Mouse (Mus musculus): ENCODE data around the gene Gm13276. TPM values are rescaled to one million over a fixed set of nuclear protein-coding genes. Genes with fewer than 3 reads are reported as not detected.
"Not testable (repeated sequence)": the region's sequence is repeated elsewhere in the genome, so short reads cannot be mapped to it uniquely, and the experiment has no call there.

Gm13276 gene
- polyA plus RNA-seq, 1 experiment from 2014 or later = not detected

- ATAC-seq (ENCODE audit: low FRiP score, low TSS enrichment) (no peak), DNase-seq (peak; percentile 59)
- no peak overlapping the region for H3K9ac ChIP-seq (replicated peaks; ENCODE audit: low read length)
- no peaks in the 10 kb centered on the region for H3K4me1 ChIP-seq (ENCODE audit: control insufficient read depth, insufficient read depth, low read length)
- H3K9me3 ChIP-seq (ENCODE audit: control insufficient read depth, low read length) = no peaks in the 10 kb centered on the region
- H3K27me3 ChIP-seq (ENCODE audit: control insufficient read depth, insufficient read depth, low read length) = no peaks in the 10 kb centered on the region
- no peak overlapping the region for H3K4me3 ChIP-seq (replicated peaks; ENCODE audit: low read depth, low read length)
- H3K36me3 ChIP-seq (ENCODE audit: control insufficient read depth, insufficient read depth, low read length) = no peaks in the 10 kb centered on the region
- WGBS = 26% methylated on average over 4 of the region's 4 CpGs
- no peak overlapping the region for H3K4me2 ChIP-seq (ENCODE audit: low read length)
- no peak overlapping the region for H3K27ac ChIP-seq (replicated peaks; ENCODE audit: low read depth, low read length)
Measured at GRCm38 (mm10) chr4:88830523-88830922, 45.0 kb downstream of the Gm13276 start.

DNA sequence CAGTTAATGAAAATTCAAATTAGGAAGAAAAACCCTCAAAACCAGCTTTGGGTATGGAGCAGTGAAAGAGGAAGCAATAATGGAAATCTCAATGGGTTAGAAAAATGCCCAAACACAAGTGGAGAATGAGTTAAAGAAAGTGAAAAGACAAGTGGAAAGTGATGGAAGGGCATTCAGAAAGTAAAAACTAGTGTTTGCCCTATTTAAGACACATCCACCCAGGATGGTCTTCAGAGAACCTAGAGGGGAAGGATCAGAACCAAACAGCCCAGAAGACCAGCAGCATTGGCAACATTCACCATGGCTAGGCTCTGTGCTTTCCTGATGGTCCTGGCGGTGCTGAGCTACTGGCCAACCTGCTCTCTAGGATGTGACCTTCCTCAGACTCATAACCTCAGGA, 49.7 kb downstream of the Gm13276 start, which contains the start of gene Ifna5:
TSS of gene Ifna5 (plus strand) at position 301 of the 400 bp plus-strand sequence.
- H3K27me3 ChIP-seq (ENCODE audit: control insufficient read depth, insufficient read depth, low read length); H3K4me1 ChIP-seq (ENCODE audit: control insufficient read depth, insufficient read depth, low read length); H3K9me3 ChIP-seq (ENCODE audit: control insufficient read depth, low read length); H3K4me2 ChIP-seq (ENCODE audit: low read length); H3K9ac ChIP-seq (replicated peaks; ENCODE audit: low read length); H3K27ac ChIP-seq (replicated peaks; ENCODE audit: low read depth, low read length); H3K4me3 ChIP-seq (replicated peaks; ENCODE audit: low read depth, low read length); H3K36me3 ChIP-seq (ENCODE audit: control insufficient read depth, insufficient read depth, low read length); ATAC-seq (ENCODE audit: low FRiP score, low TSS enrichment); DNase-seq: not testable (repeated sequence)
- WGBS = 79% methylated on average over 1 of the region's 1 CpGs

Other genes starting within 250 kb of the Gm13276 start
- gene Ifna15, start 227.5 kb upstream of the Gm13276 start, polyA plus RNA-seq (2014; fragmentation: Nextera tagmentation; extraction: Ambion mirVana) = not detected in 2 replicates
- not detected in 2 replicates for gene Ifna14, start 213.9 kb upstream of the Gm13276 start, polyA plus RNA-seq (2014; fragmentation: Nextera tagmentation; extraction: Ambion mirVana)
- gene Ifna9, start 193.3 kb upstream of the Gm13276 start, polyA plus RNA-seq (2014; fragmentation: Nextera tagmentation; extraction: Ambion mirVana) = not detected in 2 replicates
- not detected in 2 replicates for gene Ifna12, start 182.3 kb upstream of the Gm13276 start, polyA plus RNA-seq (2014; fragmentation: Nextera tagmentation; extraction: Ambion mirVana)
- not detected in 2 replicates for gene C87499, start 151.3 kb upstream of the Gm13276 start, polyA plus RNA-seq (2014; fragmentation: Nextera tagmentation; extraction: Ambion mirVana)
- gene Ifna13, start 141.2 kb upstream of the Gm13276 start, polyA plus RNA-seq (2014; fragmentation: Nextera tagmentation; extraction: Ambion mirVana) = not detected in 2 replicates
- gene Ifna16, start 108.8 kb upstream of the Gm13276 start, polyA plus RNA-seq (2014; fragmentation: Nextera tagmentation; extraction: Ambion mirVana) = not detected in 2 replicates
- not detected in 2 replicates for gene Ifna2, start 101.8 kb upstream of the Gm13276 start, polyA plus RNA-seq (2014; fragmentation: Nextera tagmentation; extraction: Ambion mirVana)
- gene Ifnab, start 94.3 kb upstream of the Gm13276 start, polyA plus RNA-seq (2014; fragmentation: Nextera tagmentation; extraction: Ambion mirVana) = not detected in 2 replicates
- 1.8 and 2.2 TPM in 2 replicates for gene Gm26566, start 63.9 kb upstream of the Gm13276 start, polyA plus RNA-seq (2014; fragmentation: Nextera tagmentation; extraction: Ambion mirVana)
- 137 and 177 TPM in 2 replicates for gene Klhl9, start 63.2 kb upstream of the Gm13276 start, polyA plus RNA-seq (2014; fragmentation: Nextera tagmentation; extraction: Ambion mirVana)
- gene Gm13271, start 30.8 kb upstream of the Gm13276 start, polyA plus RNA-seq (2014; fragmentation: Nextera tagmentation; extraction: Ambion mirVana) = not detected in 2 replicates
- gene Gm13283, start 25.6 kb upstream of the Gm13276 start, polyA plus RNA-seq (2014; fragmentation: Nextera tagmentation; extraction: Ambion mirVana) = not detected in 2 replicates
- gene Gm13290, start 11.9 kb upstream of the Gm13276 start, polyA plus RNA-seq (2014; fragmentation: Nextera tagmentation; extraction: Ambion mirVana) = not detected in 2 replicates
- gene Gm13289, start 8.8 kb upstream of the Gm13276 start, polyA plus RNA-seq (2014; fragmentation: Nextera tagmentation; extraction: Ambion mirVana) = not detected in 2 replicates
- gene Gm13272, start 5.9 kb upstream of the Gm13276 start, polyA plus RNA-seq (2014; fragmentation: Nextera tagmentation; extraction: Ambion mirVana) = not detected in 2 replicates
- not detected in 2 replicates for gene Ifnz, start 3.6 kb upstream of the Gm13276 start, polyA plus RNA-seq (2014; fragmentation: Nextera tagmentation; extraction: Ambion mirVana)
- gene Gm13277, start 2.9 kb downstream of the Gm13276 start, polyA plus RNA-seq (2014; fragmentation: Nextera tagmentation; extraction: Ambion mirVana) = not detected in 2 replicates
- gene Gm13278, start 5.8 kb downstream of the Gm13276 start, polyA plus RNA-seq (2014; fragmentation: Nextera tagmentation; extraction: Ambion mirVana) = not detected in 2 replicates
- gene Gm13275, start 8.8 kb downstream of the Gm13276 start, polyA plus RNA-seq (2014; fragmentation: Nextera tagmentation; extraction: Ambion mirVana) = not detected in 2 replicates
- not detected in 2 replicates for gene Gm13279, start 11.7 kb downstream of the Gm13276 start, polyA plus RNA-seq (2014; fragmentation: Nextera tagmentation; extraction: Ambion mirVana)
- 0.17 TPM in 1 of 2 replicates, not detected in the other for gene Gm13285, start 14.0 kb downstream of the Gm13276 start, polyA plus RNA-seq (2014; fragmentation: Nextera tagmentation; extraction: Ambion mirVana)
- not detected in 2 replicates for gene Gm13287, start 17.5 kb downstream of the Gm13276 start, polyA plus RNA-seq (2014; fragmentation: Nextera tagmentation; extraction: Ambion mirVana)
- gene Gm13288, start 19.8 kb downstream of the Gm13276 start, polyA plus RNA-seq (2014; fragmentation: Nextera tagmentation; extraction: Ambion mirVana) = 0.08 TPM in 1 of 2 replicates, not detected in the other
- not detected in 2 replicates for gene Ifna7, start 30.5 kb downstream of the Gm13276 start, polyA plus RNA-seq (2014; fragmentation: Nextera tagmentation; extraction: Ambion mirVana)
- not detected in 2 replicates for gene Ifna11, start 34.2 kb downstream of the Gm13276 start, polyA plus RNA-seq (2014; fragmentation: Nextera tagmentation; extraction: Ambion mirVana)
- not detected in 2 replicates for gene Ifna6, start 41.7 kb downstream of the Gm13276 start, polyA plus RNA-seq (2014; fragmentation: Nextera tagmentation; extraction: Ambion mirVana)
- gene Ifna5, start 49.8 kb downstream of the Gm13276 start, polyA plus RNA-seq (2014; fragmentation: Nextera tagmentation; extraction: Ambion mirVana) = not detected in 2 replicates
- not detected in 2 replicates for gene Ifna4, start 56.2 kb downstream of the Gm13276 start, polyA plus RNA-seq (2014; fragmentation: Nextera tagmentation; extraction: Ambion mirVana)
- not detected in 2 replicates for gene Ifna1, start 64.4 kb downstream of the Gm13276 start, polyA plus RNA-seq (2014; fragmentation: Nextera tagmentation; extraction: Ambion mirVana)
- gene Ifne, start 94.5 kb downstream of the Gm13276 start, polyA plus RNA-seq (2014; fragmentation: Nextera tagmentation; extraction: Ambion mirVana) = not detected in 2 replicates